Mouse (Mus musculus) small intestine, adult 2 months (tissue): ENCODE measurements around the gene Cstf2t. TPM values are rescaled to one million over a fixed set of nuclear protein-coding genes. Genes with fewer than 3 reads are reported as not detected.

Experiments used
- H3K27ac ChIP-seq: fragments of 200-500 bp; 2 replicates; pipeline ENCODE4 v1.5.1; 2012; ENCODE audit warnings: low read depth, low read length, control low read depth, inconsistent platforms; ENCODE audit not compliant: insufficient read depth
- H3K27me3 ChIP-seq: fragments of 200-500 bp; 2 replicates; pipeline ENCODE4 v1.6.1; 2012; ENCODE audit warnings: mild to moderate bottlenecking, moderate library complexity, low read length, inconsistent platforms; ENCODE audit not compliant: control insufficient read depth, insufficient read depth
- H3K36me3 ChIP-seq: fragments of 200-500 bp; 2 replicates; pipeline ENCODE4 v1.6.1; 2012; ENCODE audit warnings: mild to moderate bottlenecking, low read length, control low read depth, inconsistent platforms; ENCODE audit not compliant: control insufficient read depth, insufficient read depth
- H3K4me1 ChIP-seq: fragments of 200-500 bp; 2 replicates; pipeline ENCODE4 v1.6.1; 2012; ENCODE audit warnings: low read length, inconsistent platforms, mixed read lengths; ENCODE audit not compliant: control insufficient read depth, insufficient read depth, insufficient read length
- H3K4me3 ChIP-seq: fragments of 200-500 bp; 2 replicates; pipeline ENCODE4 v1.5.1; 2012; ENCODE audit warnings: low read depth, mild to moderate bottlenecking, control low read depth, inconsistent platforms, low read length, moderate library complexity
- CTCF ChIP-seq: fragments of 200-500 bp; IDR thresholded peaks from 2 replicates; pipeline ENCODE4 v1.5.1; 2012; ENCODE audit warnings: low read depth, mild to moderate bottlenecking, control low read depth, inconsistent platforms, low read length, moderate library complexity, mixed read lengths; ENCODE audit not compliant: insufficient replicate concordance, insufficient read length; ENCODE audit errors: extremely low read depth
- POLR2A ChIP-seq: fragments of 200-500 bp; IDR thresholded peaks from 2 replicates; pipeline ENCODE4 v1.6.1; 2012; ENCODE audit warnings: low read depth, mild to moderate bottlenecking, control low read depth, inconsistent platforms, low read length, moderate library complexity
- WGBS: fragments of 180-500 bp; shearing (Covaris S2); methylation state at CpG from one replicate; pipeline ENCODE4 v1.1.7; 2018; 5-methylcytosine and 5-hydroxymethylcytosine counted together
- polyA plus RNA-seq: library from polyadenylated mRNA; depleted of rRNA; stranded (reverse); fragments of >200 nt; gene quantifications from 2 replicates; pipeline ENCODE4 v1.2.3, GENCODE M21; 2012; rRNA removed

The Cstf2t gene
- polyA plus RNA-seq, result 3.6 and 5.2 TPM in 2 replicates

DNA sequence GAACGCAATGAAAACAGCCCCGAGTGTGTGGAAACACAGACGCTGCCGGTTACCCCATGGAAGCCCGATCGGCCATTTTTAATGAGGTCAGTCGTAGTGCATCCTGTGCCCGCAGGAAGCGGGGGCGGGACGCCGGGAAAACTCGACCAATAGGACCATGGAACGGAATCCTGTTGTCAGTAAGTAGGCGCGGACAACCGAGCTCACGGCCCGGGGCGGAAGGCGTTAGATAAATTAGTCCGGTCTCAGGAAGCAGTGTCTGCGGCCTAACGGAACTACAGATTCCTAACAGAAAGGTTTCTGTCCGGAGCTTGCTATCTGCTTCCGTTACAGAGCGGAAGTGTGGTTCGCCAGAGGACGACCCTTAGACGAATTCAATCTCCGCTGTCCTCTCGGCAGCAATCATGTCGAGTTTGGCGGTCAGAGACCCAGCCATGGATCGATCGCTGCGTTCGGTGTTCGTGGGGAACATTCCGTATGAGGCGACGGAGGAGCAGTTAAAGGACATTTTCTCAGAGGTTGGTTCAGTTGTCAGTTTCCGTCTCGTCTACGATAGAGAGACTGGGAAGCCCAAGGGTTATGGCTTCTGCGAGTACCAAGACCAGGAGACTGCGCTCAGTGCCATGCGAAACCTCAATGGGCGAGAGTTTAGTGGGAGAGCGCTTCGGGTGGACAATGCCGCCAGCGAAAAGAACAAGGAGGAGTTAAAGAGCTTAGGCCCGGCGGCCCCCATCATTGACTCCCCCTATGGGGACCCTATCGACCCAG lies at the start of gene Cstf2t:
Gene Cstf2t (plus strand): TSS at position 176 of the 768 bp plus-strand sequence.
- H3K27me3 ChIP-seq, result no peaks in the 10 kb centered on the region
- peak within 1 kb of the TSS; percentile 50 for H3K27ac ChIP-seq
- peaks cover 14% of the 10 kb centered on the region for H3K4me1 ChIP-seq
- peaks cover 2% of the 10 kb centered on the region for H3K36me3 ChIP-seq
- peak within 1 kb of the TSS; percentile 85 for H3K4me3 ChIP-seq
- 3% methylated on average over 56 of the region's 56 CpGs for WGBS
- TF ChIP-seq POLR2A (no peak; the same call in 1 of the 2 replicates), CTCF (no peak)

DNA sequence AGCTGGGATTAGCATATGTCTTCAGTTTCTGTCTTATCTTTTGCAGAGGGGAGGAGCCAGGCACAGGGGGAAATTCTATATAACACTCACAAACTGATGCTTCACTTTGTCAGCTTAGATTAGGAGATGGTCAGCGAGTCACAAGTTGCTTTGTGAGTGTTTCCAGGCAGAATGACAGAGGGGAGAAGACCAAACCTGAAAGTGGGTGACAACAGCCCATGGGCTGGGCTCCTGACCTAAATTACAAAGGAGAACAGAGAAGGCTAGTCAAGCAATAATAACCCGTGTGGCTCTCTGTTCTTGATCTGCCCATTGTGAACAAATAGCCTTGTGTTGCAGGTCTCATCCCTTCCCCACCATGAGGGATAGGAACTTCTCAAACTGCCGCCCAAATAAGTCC lies 43.7 kb upstream of the Cstf2t start:
- Histone ChIP-seq H3K27ac (no peak overlapping the region), H3K4me1 (no peaks in the 10 kb centered on the region), H3K27me3 (no peaks in the 10 kb centered on the region), H3K4me3 (no peak overlapping the region), H3K36me3 (no peaks in the 10 kb centered on the region)
- WGBS, result 80% methylated on average over 3 of the region's 3 CpGs
- no peak for TF ChIP-seq POLR2A
- TF ChIP-seq CTCF, result no peak

DNA sequence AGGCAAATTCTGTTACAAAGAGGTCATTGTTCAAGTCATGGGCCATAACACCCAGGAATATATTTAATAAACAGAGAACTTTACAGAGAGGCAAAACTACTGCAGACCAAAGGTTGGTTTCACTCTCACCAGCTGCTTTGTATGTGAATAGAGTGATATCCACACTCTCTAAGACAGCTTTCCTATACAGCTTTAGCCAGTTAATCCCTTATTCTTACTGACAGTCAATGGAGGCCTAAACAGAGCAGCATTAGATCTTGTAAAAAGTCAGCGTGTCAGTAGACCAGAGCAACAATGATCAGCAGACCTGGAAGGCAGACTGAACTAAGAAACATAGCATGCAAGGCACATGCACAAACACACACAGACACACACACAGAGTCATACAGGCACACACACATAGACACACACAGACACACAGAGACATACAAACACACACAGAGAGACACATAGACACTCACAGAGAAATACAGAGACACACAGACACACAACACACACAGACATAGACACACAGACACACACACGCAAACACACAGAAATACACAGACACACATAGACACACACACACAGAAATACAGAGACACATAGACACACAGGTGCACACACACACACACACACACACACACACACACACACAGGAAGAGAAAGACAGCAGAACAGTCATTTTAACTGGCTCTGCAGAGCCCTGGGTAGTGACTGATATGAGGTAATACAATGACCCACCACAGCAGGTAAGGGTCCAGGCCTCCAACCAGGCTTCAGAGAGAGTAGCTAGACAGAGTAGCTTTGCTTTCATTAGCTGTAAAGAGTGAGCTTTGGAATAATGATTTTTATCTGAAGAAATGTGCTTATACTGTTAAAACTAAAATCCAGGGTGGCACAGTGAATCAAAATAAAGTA lies 41.4 kb upstream of the Cstf2t start:
- TF ChIP-seq CTCF (no peak), POLR2A (no peak)
- no peaks in the 10 kb centered on the region for H3K27me3 ChIP-seq
- no peaks in the 10 kb centered on the region for H3K4me1 ChIP-seq
- 72% methylated on average over 2 of the region's 2 CpGs for WGBS
- no peak overlapping the region for H3K4me3 ChIP-seq
- no peaks in the 10 kb centered on the region for H3K36me3 ChIP-seq
- H3K27ac ChIP-seq, result no peak overlapping the region

GRCm38 (mm10) chr19:31046601-31047000 lies 36.0 kb upstream of the Cstf2t start:
- Histone ChIP-seq H3K4me3 (no peak overlapping the region), H3K27me3 (no peaks in the 10 kb centered on the region), H3K27ac (no peak overlapping the region), H3K4me1 (no peaks in the 10 kb centered on the region), H3K36me3 (no peaks in the 10 kb centered on the region)
- WGBS, result 95% methylated on average over 4 of the region's 4 CpGs
- TF ChIP-seq CTCF (no peak), POLR2A (no peak)

- TF ChIP-seq CTCF, result no peak
- no peak for TF ChIP-seq POLR2A
- no peaks in the 10 kb centered on the region for H3K27me3 ChIP-seq
- no peak overlapping the region for H3K4me3 ChIP-seq
- whole genome bisulfite sequencing, result 81% methylated on average over 1 of the region's 1 CpGs
- no peak overlapping the region for H3K27ac ChIP-seq
- no peaks in the 10 kb centered on the region for H3K36me3 ChIP-seq
- no peaks in the 10 kb centered on the region for H3K4me1 ChIP-seq
Observed at GRCm38 (mm10) chr19:31064740-31065139, 17.9 kb upstream of the Cstf2t start.

DNA sequence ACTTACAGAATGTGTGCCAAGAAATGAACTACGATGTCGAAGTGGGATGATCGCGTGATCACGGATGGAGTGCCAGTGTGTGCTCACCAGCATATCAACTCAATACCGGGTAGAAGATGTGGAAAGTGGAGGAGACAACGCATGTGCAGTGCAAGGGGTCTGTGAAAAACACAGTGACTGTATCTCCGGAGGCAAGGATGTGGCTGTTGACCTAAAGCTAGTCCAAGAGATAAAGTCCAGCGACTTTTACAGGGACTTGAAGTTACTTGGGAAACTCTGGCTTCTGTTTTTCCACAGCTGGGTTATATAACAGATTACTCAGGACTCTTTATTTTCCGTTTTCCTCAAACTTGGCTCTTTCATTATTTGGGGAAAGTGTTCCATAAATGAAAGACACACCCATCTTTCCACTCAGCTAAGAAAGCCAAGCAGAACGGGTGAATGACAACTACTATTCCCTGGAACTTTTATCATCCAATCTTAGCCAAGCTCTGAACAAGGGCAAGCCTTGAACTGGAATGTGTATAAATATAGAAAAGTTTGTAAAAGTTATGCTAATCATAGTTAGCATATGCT lies 17.3 kb upstream of the Cstf2t start:
- Histone ChIP-seq H3K36me3 (no peaks in the 10 kb centered on the region), H3K4me1 (no peaks in the 10 kb centered on the region), H3K4me3 (no peak overlapping the region), H3K27ac (no peak overlapping the region), H3K27me3 (no peaks in the 10 kb centered on the region)
- WGBS, result 65% methylated on average over 11 of the region's 11 CpGs
- TF ChIP-seq CTCF, result no peak
- no peak for TF ChIP-seq POLR2A
